Mouse (Mus musculus) kidney, embryonic 16.5 days (tissue): ENCODE data around the gene Myo5a. TPM values are rescaled to one million over a fixed set of nuclear protein-coding genes. Genes with fewer than 3 reads are reported as not detected.

ENCODE experiments used
- ATAC-seq: fragments of 200-750 bp; cut with Nextera tagmentation; 2 replicates; pipeline ENCODE4 v1.8.0; 2017; ENCODE audit warnings: moderate TSS enrichment; ENCODE audit not compliant: low FRiP score, low TSS enrichment
- H3K27ac ChIP-seq: fragments of 300-500 bp; sonication (generic); 2 replicates; pipeline ENCODE4 v1.5.1; 2014; ENCODE audit warnings: low read length
- H3K27me3 ChIP-seq: fragments of 300-500 bp; sonication (generic); 2 replicates; pipeline ENCODE4 v1.6.1; 2014; ENCODE audit warnings: low read length, control low read depth, mixed read lengths; ENCODE audit not compliant: insufficient read depth
- H3K36me3 ChIP-seq: fragments of 300-500 bp; sonication (generic); 2 replicates; pipeline ENCODE4 v1.6.1; 2014; ENCODE audit warnings: low read length, control low read depth, mixed read lengths; ENCODE audit not compliant: insufficient read depth
- H3K4me1 ChIP-seq: fragments of 300-500 bp; sonication (generic); 2 replicates; pipeline ENCODE4 v1.6.1; 2014; ENCODE audit warnings: low read length, control low read depth, mixed read lengths; ENCODE audit not compliant: insufficient read depth
- H3K4me2 ChIP-seq: fragments of 300-500 bp; sonication (generic); replicated peaks from 2 replicates; pipeline ENCODE4 v1.6.1; 2014; ENCODE audit warnings: low read depth, low read length
- H3K4me3 ChIP-seq: fragments of 300-500 bp; sonication (generic); 2 replicates; pipeline ENCODE4 v1.5.1; 2014; ENCODE audit warnings: mild to moderate bottlenecking, low read length
- H3K9ac ChIP-seq: fragments of 300-500 bp; sonication (generic); replicated peaks from 2 replicates; pipeline ENCODE4 v1.6.1; 2014; ENCODE audit warnings: low read length
- H3K9me3 ChIP-seq: fragments of 300-500 bp; sonication (generic); 2 replicates; pipeline ENCODE4 v1.6.1; 2016; ENCODE audit warnings: low read length, control low read depth
- WGBS: fragments of 180-500 bp; shearing (Covaris S2); extraction: QIAGEN DNeasy Blood & Tissue Kit; methylation state at CpG from one replicate; pipeline ENCODE4 v1.1.7; 2014; 5-methylcytosine and 5-hydroxymethylcytosine counted together
- polyA plus RNA-seq: library from polyadenylated mRNA; unstranded; fragments of >200 nt; fragmentation: Nextera tagmentation; extraction: Ambion mirVana; gene quantifications from 2 replicates; pipeline ENCODE4 v1.2.1, GENCODE M21; 2015

Myo5a gene
- polyA plus RNA-seq, 1 experiment from 2014 or later, result 9.8 TPM

GRCm38 (mm10) chr9:75055046-75055445 lies 15.8 kb upstream of the Myo5a start:
- H3K36me3 ChIP-seq, result peaks cover 26% of the 10 kb centered on the region
- no peak overlapping the region for H3K4me2 ChIP-seq
- no peaks in the 10 kb centered on the region for H3K4me1 ChIP-seq
- no peaks in the 10 kb centered on the region for H3K27me3 ChIP-seq
- no peak overlapping the region for H3K9ac ChIP-seq
- no peaks in the 10 kb centered on the region for H3K9me3 ChIP-seq
- no peak overlapping the region for H3K27ac ChIP-seq
- ATAC-seq, result no peak
- 87% methylated on average over 5 of the region's 5 CpGs for WGBS
- H3K4me3 ChIP-seq, result no peak overlapping the region

- 0 out of 2 replicates have a peak overlapping the region, but pooled peaks have one; percentile 50 for H3K27ac ChIP-seq
These were observed 6.0 kb upstream of the Myo5a start for GRCm38 (mm10) chr9:75064678-75065331.

GRCm38 (mm10) chr9:75071029-75071705 lies 352 bp downstream of the Myo5a start:
- peak overlapping the region; percentile 71 for H3K4me3 ChIP-seq
- H3K27ac ChIP-seq, result peak overlapping the region; percentile 82
- H3K9me3 ChIP-seq, result no peaks in the 10 kb centered on the region
- WGBS, result under 1% methylated on average over 55 of the region's 92 CpGs
- ATAC-seq, result peak; percentile 99
- peaks cover 11% of the 10 kb centered on the region for H3K4me1 ChIP-seq
- no peaks in the 10 kb centered on the region for H3K27me3 ChIP-seq
- no peaks in the 10 kb centered on the region for H3K36me3 ChIP-seq
- H3K4me2 ChIP-seq, result peak overlapping the region; percentile 70
- H3K9ac ChIP-seq, result peak overlapping the region; percentile 83

More at GRCm38 (mm10) chr9:75064678-75065331, 6.0 kb upstream of the Myo5a start:
- WGBS, result 57% methylated on average over 9 of the region's 9 CpGs
- Histone ChIP-seq H3K27me3 (no peaks in the 10 kb centered on the region), H3K36me3 (peaks cover 2% of the 10 kb centered on the region; the same call in 1 of the 2 replicates), H3K9ac (no peak overlapping the region), H3K4me2 (no peak overlapping the region), H3K9me3 (no peaks in the 10 kb centered on the region), H3K4me1 (no peaks in the 10 kb centered on the region), H3K4me3 (no peak overlapping the region)
- no peak for ATAC-seq

GRCm38 (mm10) chr9:75071706-75072192 lies 934 bp downstream of the Myo5a start:
- Histone ChIP-seq H3K36me3 (no peaks in the 10 kb centered on the region), H3K9ac (peak overlapping the region; percentile 83), H3K4me1 (peaks cover 11% of the 10 kb centered on the region), H3K27ac (peak overlapping the region; percentile 82), H3K4me2 (peak overlapping the region; percentile 70), H3K27me3 (no peaks in the 10 kb centered on the region), H3K9me3 (no peaks in the 10 kb centered on the region), H3K4me3 (peak overlapping the region; percentile 71)
- under 1% methylated on average over 29 of the region's 29 CpGs for WGBS
- ATAC-seq, result no peak; the same call in 1 of the 2 replicates

GRCm38 (mm10) chr9:75072361-75072760 lies 1.5 kb downstream of the Myo5a start:
- 37% methylated on average over 3 of the region's 3 CpGs for WGBS
- no peak for ATAC-seq
- peak overlapping the region; percentile 70 for H3K4me2 ChIP-seq
- no peaks in the 10 kb centered on the region for H3K9me3 ChIP-seq
- H3K4me1 ChIP-seq, result peaks cover 11% of the 10 kb centered on the region
- peak overlapping the region; percentile 71 for H3K4me3 ChIP-seq
- no peaks in the 10 kb centered on the region for H3K27me3 ChIP-seq
- no peaks in the 10 kb centered on the region for H3K36me3 ChIP-seq
- peak overlapping the region; percentile 83; the same call in 1 of the 2 replicates for H3K9ac ChIP-seq
- no peak overlapping the region for H3K27ac ChIP-seq

- no peaks in the 10 kb centered on the region for H3K27me3 ChIP-seq
- ATAC-seq, result no peak
- H3K27ac ChIP-seq, result no peak overlapping the region
- H3K9me3 ChIP-seq, result no peaks in the 10 kb centered on the region
- H3K4me3 ChIP-seq, result no peak overlapping the region
- no peaks in the 10 kb centered on the region for H3K36me3 ChIP-seq
- H3K4me1 ChIP-seq, result peaks cover 3% of the 10 kb centered on the region; the same call in 1 of the 2 replicates
- H3K9ac ChIP-seq, result no peak overlapping the region
- H3K4me2 ChIP-seq, result no peak overlapping the region
These were observed 6.4 kb downstream of the Myo5a start for GRCm38 (mm10) chr9:75077191-75077590.

GRCm38 (mm10) chr9:75085242-75085824 lies 14.5 kb downstream of the Myo5a start:
- no peak overlapping the region for H3K27ac ChIP-seq
- H3K4me1 ChIP-seq, result no peaks in the 10 kb centered on the region
- no peaks in the 10 kb centered on the region for H3K27me3 ChIP-seq
- H3K36me3 ChIP-seq, result no peaks in the 10 kb centered on the region
- no peak for ATAC-seq
- H3K9me3 ChIP-seq, result no peaks in the 10 kb centered on the region
- H3K4me3 ChIP-seq, result no peak overlapping the region
- WGBS, result 74% methylated on average over 5 of the region's 5 CpGs
- H3K9ac ChIP-seq, result no peak overlapping the region
- H3K4me2 ChIP-seq, result no peak overlapping the region

- Histone ChIP-seq H3K4me2 (no peak overlapping the region), H3K27me3 (no peaks in the 10 kb centered on the region), H3K9ac (no peak overlapping the region), H3K4me1 (no peaks in the 10 kb centered on the region), H3K36me3 (no peaks in the 10 kb centered on the region), H3K4me3 (no peak overlapping the region), H3K9me3 (no peaks in the 10 kb centered on the region), H3K27ac (no peak overlapping the region)
- ATAC-seq, result no peak
- 64% methylated on average over 2 of the region's 2 CpGs for WGBS
These were observed 17.0 kb downstream of the Myo5a start for GRCm38 (mm10) chr9:75087823-75088222.

- no peak for ATAC-seq
- H3K36me3 ChIP-seq, result no peaks in the 10 kb centered on the region
- no peaks in the 10 kb centered on the region for H3K4me1 ChIP-seq
- H3K27me3 ChIP-seq, result no peaks in the 10 kb centered on the region
- no peak overlapping the region for H3K9ac ChIP-seq
- H3K9me3 ChIP-seq, result no peaks in the 10 kb centered on the region
- H3K4me2 ChIP-seq, result no peak overlapping the region
- H3K4me3 ChIP-seq, result no peak overlapping the region
- H3K27ac ChIP-seq, result no peak overlapping the region
- 80% methylated on average over 3 of the region's 3 CpGs for WGBS
These were observed 18.5 kb downstream of the Myo5a start for GRCm38 (mm10) chr9:75089285-75089684.
